Comparison of ENCODE assay signal across 8 mouse cellular contexts in genomic region chr4:154024729-154025521, GRCm38 (mm10). TPM values are rescaled to one million over a fixed set of nuclear protein-coding genes. Genes with fewer than 3 reads are reported as not detected.
DNase-seq lines count a peak whose midpoint lies in the region; ATAC-seq lines count a peak whose summit lies in the region.

No protein-coding gene starts in this region.

- H3K9ac ChIP-seq in forebrain, embryonic 11.5 days (ENCODE audit: low read length) = no peak overlapping the region
- H3K9ac ChIP-seq in forebrain, embryonic 15.5 days (replicated peaks) = no peak overlapping the region
- peak overlapping the region; percentile 61; the same call in 1 of the 2 replicates for H3K9ac ChIP-seq in kidney, embryonic 14.5 days (ENCODE audit: low read depth, low read length)

- no peak overlapping the region for H3K27ac ChIP-seq in forebrain, embryonic 11.5 days (ENCODE audit: low read depth, low read length)
- H3K27ac ChIP-seq in forebrain, embryonic 15.5 days (replicated peaks) = no peak overlapping the region
- H3K27ac ChIP-seq in kidney, embryonic 14.5 days (ENCODE audit: low read depth, low read length) = peak overlapping the region; percentile 65

- DNase-seq in forebrain, embryonic 11.5 days (ENCODE audit: low spot score) = no peak
- peak; percentile 27 for DNase-seq in urinary bladder, postnatal 14 days (ENCODE audit: low spot score)
- no peak for DNase-seq in urinary bladder, postnatal 10 days (ENCODE audit: low spot score)
- DNase-seq in thymus, postnatal 14 days = no peak
- DNase-seq in gastrocnemius, postnatal 10 days = no peak

- H3K4me1 ChIP-seq in forebrain, embryonic 11.5 days (replicated peaks; ENCODE audit: control insufficient read depth, insufficient read depth, low read length) = peaks cover 5% of the 10 kb centered on the region; the same call in 1 of the 2 replicates
- H3K4me1 ChIP-seq in forebrain, embryonic 15.5 days = peaks cover 11% of the 10 kb centered on the region
- H3K4me1 ChIP-seq in kidney, embryonic 14.5 days (ENCODE audit: control insufficient read depth, insufficient read depth, low read length) = peaks cover 47% of the 10 kb centered on the region

- H3K4me2 ChIP-seq in forebrain, embryonic 11.5 days (ENCODE audit: low read depth, low read length, severe bottlenecking) = peak overlapping the region; percentile 54; the same call in 1 of the 2 replicates
- no peak overlapping the region for H3K4me2 ChIP-seq in forebrain, embryonic 15.5 days (replicated peaks)
- H3K4me2 ChIP-seq in kidney, embryonic 14.5 days (replicated peaks; ENCODE audit: low read depth, low read length) = peak overlapping the region; percentile 73

- ATAC-seq in forebrain, embryonic 11.5 days (replicated peaks; ENCODE audit: low FRiP score) = no peak
- ATAC-seq in forebrain, embryonic 15.5 days (replicated peaks) = no peak
- no peak for ATAC-seq in kidney, embryonic 14.5 days (ENCODE audit: low FRiP score, low TSS enrichment)
- peak; percentile 12 for ATAC-seq in megakaryocyte-erythroid progenitor cell, adult 5-6 weeks (replicated peaks; ENCODE audit: low FRiP score, low TSS enrichment, poor library complexity, severe bottlenecking)

- no peaks in the 10 kb centered on the region for H3K9me3 ChIP-seq in forebrain, embryonic 11.5 days (ENCODE audit: control insufficient read depth, low read length)
- H3K9me3 ChIP-seq in forebrain, embryonic 15.5 days = no peaks in the 10 kb centered on the region
- H3K9me3 ChIP-seq in kidney, embryonic 14.5 days (ENCODE audit: control insufficient read depth, low read length) = no peaks in the 10 kb centered on the region

- H3K36me3 ChIP-seq in forebrain, embryonic 11.5 days (ENCODE audit: control insufficient read depth, insufficient read depth, low read length) = peaks cover 6% of the 10 kb centered on the region; the same call in 1 of the 2 replicates
- H3K36me3 ChIP-seq in forebrain, embryonic 15.5 days = peaks cover 24% of the 10 kb centered on the region
- peaks cover 19% of the 10 kb centered on the region for H3K36me3 ChIP-seq in kidney, embryonic 14.5 days (ENCODE audit: control insufficient read depth, insufficient read depth, low read length)

- H3K27me3 ChIP-seq in forebrain, embryonic 11.5 days (ENCODE audit: control insufficient read depth, insufficient read depth, low read length) = peaks cover 2% of the 10 kb centered on the region
- peaks cover 18% of the 10 kb centered on the region; the same call in 1 of the 2 replicates for H3K27me3 ChIP-seq in forebrain, embryonic 15.5 days
- H3K27me3 ChIP-seq in kidney, embryonic 14.5 days (ENCODE audit: control insufficient read depth, insufficient read depth, low read length) = 0 out of 2 replicates have a peak, but pooled peaks cover 4% of the 10 kb centered on the region

- 39% methylated on average over 17 of the region's 17 CpGs for WGBS in forebrain, embryonic 11.5 days
- WGBS in forebrain, embryonic 15.5 days = 32% methylated on average over 17 of the region's 17 CpGs
- WGBS in kidney, embryonic 14.5 days = 36% methylated on average over 17 of the region's 17 CpGs

- peak overlapping the region; percentile 14; the same call in 1 of the 2 replicates for H3K4me3 ChIP-seq in forebrain, embryonic 11.5 days (ENCODE audit: low read depth, low read length)
- H3K4me3 ChIP-seq in forebrain, embryonic 15.5 days = no peak overlapping the region
- H3K4me3 ChIP-seq in kidney, embryonic 14.5 days (ENCODE audit: low read length) = peak overlapping the region; percentile 48

RNA-seq across cellular contexts. Expression of gene Smim1, which starts 1.1 kb away (rescaled TPM):
- 10.2 and 10.5 TPM in 2 replicates for polyA plus RNA-seq in forebrain, embryonic 11.5 days (2014; fragmentation: Nextera tagmentation; extraction: Ambion mirVana)
- 3.6 and 3.8 TPM in 2 replicates for polyA plus RNA-seq in forebrain, embryonic 15.5 days (2015; fragmentation: Nextera tagmentation; extraction: Ambion mirVana)
- polyA plus RNA-seq in kidney, embryonic 14.5 days (2014; fragmentation: Nextera tagmentation; extraction: Ambion mirVana) = 29.9 and 35.4 TPM in 2 replicates
- total RNA-seq in megakaryocyte-erythroid progenitor cell, adult 5-6 weeks (2014; fragmentation: Nextera tagmentation) = 119 and 177 TPM in 2 replicates
- total RNA-seq in megakaryocyte-erythroid progenitor cell, adult 5-6 weeks (2017) = 34.2 and 58.4 TPM in 2 replicates
- 10 to 100 TPM; 10.2 to 11.1 TPM for total RNA-seq in gastrocnemius, postnatal 10 days (2021)

RNA-seq across cellular contexts. Expression of gene Lrrc47, which starts 13.4 kb away (rescaled TPM):
- 12.3 and 19.2 TPM in 2 replicates for polyA plus RNA-seq in forebrain, embryonic 11.5 days (2014; fragmentation: Nextera tagmentation; extraction: Ambion mirVana)
- polyA plus RNA-seq in forebrain, embryonic 15.5 days (2015; fragmentation: Nextera tagmentation; extraction: Ambion mirVana) = 25.8 TPM in 2 replicates
- polyA plus RNA-seq in kidney, embryonic 14.5 days (2014; fragmentation: Nextera tagmentation; extraction: Ambion mirVana) = 12.1 and 13.6 TPM in 2 replicates
- total RNA-seq in megakaryocyte-erythroid progenitor cell, adult 5-6 weeks (2014; fragmentation: Nextera tagmentation) = 30.7 and 36.8 TPM in 2 replicates
- total RNA-seq in megakaryocyte-erythroid progenitor cell, adult 5-6 weeks (2017) = 32.6 and 49.4 TPM in 2 replicates
- 10 to 100 TPM; 28.7 to 34.6 TPM for total RNA-seq in gastrocnemius, postnatal 10 days (2021)

RNA-seq across cellular contexts. Expression of gene Ccdc27, which starts 17.6 kb away (rescaled TPM):
- not detected in 2 replicates for polyA plus RNA-seq in forebrain, embryonic 11.5 days (2014; fragmentation: Nextera tagmentation; extraction: Ambion mirVana)
- polyA plus RNA-seq in forebrain, embryonic 15.5 days (2015; fragmentation: Nextera tagmentation; extraction: Ambion mirVana) = not detected in 2 replicates
- not detected in 2 replicates for polyA plus RNA-seq in kidney, embryonic 14.5 days (2014; fragmentation: Nextera tagmentation; extraction: Ambion mirVana)
- total RNA-seq in megakaryocyte-erythroid progenitor cell, adult 5-6 weeks (2014; fragmentation: Nextera tagmentation) = not detected in 2 replicates
- total RNA-seq in megakaryocyte-erythroid progenitor cell, adult 5-6 weeks (2017) = not detected in 2 replicates
- not detected for total RNA-seq in gastrocnemius, postnatal 10 days (2021)

RNA-seq across cellular contexts. Expression of gene Cep104, which starts 49.9 kb away (rescaled TPM):
- 22.6 and 24.9 TPM in 2 replicates for polyA plus RNA-seq in forebrain, embryonic 11.5 days (2014; fragmentation: Nextera tagmentation; extraction: Ambion mirVana)
- polyA plus RNA-seq in forebrain, embryonic 15.5 days (2015; fragmentation: Nextera tagmentation; extraction: Ambion mirVana) = 20.0 and 21.7 TPM in 2 replicates
- polyA plus RNA-seq in kidney, embryonic 14.5 days (2014; fragmentation: Nextera tagmentation; extraction: Ambion mirVana) = 11.4 and 17.4 TPM in 2 replicates
- total RNA-seq in megakaryocyte-erythroid progenitor cell, adult 5-6 weeks (2014; fragmentation: Nextera tagmentation) = 10.6 and 18.1 TPM in 2 replicates
- 6.0 and 8.4 TPM in 2 replicates for total RNA-seq in megakaryocyte-erythroid progenitor cell, adult 5-6 weeks (2017)
- total RNA-seq in gastrocnemius, postnatal 10 days (2021) = 10 to 100 TPM; 12.8 to 13.0 TPM

RNA-seq across cellular contexts. Expression of gene Dffb, which starts 50.0 kb away (rescaled TPM):
- 13.0 and 14.1 TPM in 2 replicates for polyA plus RNA-seq in forebrain, embryonic 11.5 days (2014; fragmentation: Nextera tagmentation; extraction: Ambion mirVana)
- polyA plus RNA-seq in forebrain, embryonic 15.5 days (2015; fragmentation: Nextera tagmentation; extraction: Ambion mirVana) = 11.8 and 12.8 TPM in 2 replicates
- 11.1 and 14.1 TPM in 2 replicates for polyA plus RNA-seq in kidney, embryonic 14.5 days (2014; fragmentation: Nextera tagmentation; extraction: Ambion mirVana)
- total RNA-seq in megakaryocyte-erythroid progenitor cell, adult 5-6 weeks (2014; fragmentation: Nextera tagmentation) = 6.4 and 9.5 TPM in 2 replicates
- 11.8 and 15.0 TPM in 2 replicates for total RNA-seq in megakaryocyte-erythroid progenitor cell, adult 5-6 weeks (2017)
- 1 to 10 TPM; 3.1 to 5.4 TPM for total RNA-seq in gastrocnemius, postnatal 10 days (2021)
